Mouse (Mus musculus) lung, adult 18-20 months (tissue): ENCODE results near the gene Ankrd31.

Experiments
- DNase-seq, 2 experiments: peaks; one replicate each; pipeline ENCODE4 v3.0.0; 2022; ENCODE audit warnings: mixed read lengths in 2 of 2

Gene Ankrd31

DNA sequence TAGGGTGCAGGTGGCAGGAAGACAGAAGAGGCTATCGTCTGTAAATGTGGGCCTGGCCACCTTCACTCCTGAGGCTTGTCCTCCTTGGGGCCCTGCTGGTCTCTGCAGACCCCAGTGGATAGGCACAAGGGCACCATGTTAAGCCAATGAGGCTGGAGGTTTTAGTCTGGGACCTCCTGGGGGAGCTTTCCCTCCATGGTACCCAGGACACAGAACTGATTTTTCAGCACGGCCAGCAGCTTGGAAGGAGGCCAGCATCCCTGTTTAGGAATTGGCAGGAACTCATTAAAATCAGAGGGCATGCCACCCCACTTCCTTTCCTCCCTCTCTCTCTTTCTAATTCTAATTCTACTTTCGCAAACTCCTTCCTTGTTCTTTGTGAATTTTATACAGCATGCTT is 195.5 kb downstream of the Ankrd31 start:
- no peak for DNase-seq

DNA sequence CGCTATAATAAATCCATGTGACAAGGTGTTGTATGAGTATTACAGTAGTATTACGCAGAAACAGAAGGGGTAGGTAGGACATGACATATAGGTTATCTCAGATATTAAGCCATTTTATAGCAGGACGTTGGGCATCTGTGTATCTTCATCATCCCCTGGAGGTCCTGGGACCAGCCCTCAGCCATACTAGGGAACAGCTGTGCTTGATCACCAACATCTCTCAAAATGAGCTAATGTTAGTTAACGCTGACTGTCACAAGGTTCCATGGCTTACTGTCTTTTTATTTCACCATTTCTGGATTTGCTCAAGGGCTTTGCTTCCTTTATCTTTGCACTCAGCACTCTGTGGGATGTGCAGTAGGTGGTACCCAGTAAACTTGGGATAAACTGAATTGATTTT is 197.7 kb downstream of the Ankrd31 start:
- no peak for DNase-seq

DNA sequence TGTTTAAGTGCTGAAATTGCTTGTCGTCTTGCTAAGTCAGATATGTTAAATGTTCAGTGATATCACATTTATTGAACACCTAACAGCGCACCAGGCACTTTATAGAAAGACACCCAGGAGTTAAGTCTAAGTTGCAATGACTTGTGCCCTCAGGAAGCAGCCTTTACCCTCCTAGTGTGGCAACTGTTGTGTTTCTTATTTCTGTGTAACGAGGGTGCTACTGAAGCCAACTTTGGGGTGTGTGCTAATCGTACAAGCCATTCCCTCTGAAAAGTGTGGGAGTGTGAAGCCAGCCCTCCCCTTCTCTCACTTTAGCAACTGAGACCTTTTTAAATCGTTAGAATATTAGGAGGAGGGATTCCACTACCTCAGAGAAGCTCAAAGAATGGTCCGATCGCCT is 199.7 kb downstream of the Ankrd31 start:
- DNase-seq: no peak

DNA sequence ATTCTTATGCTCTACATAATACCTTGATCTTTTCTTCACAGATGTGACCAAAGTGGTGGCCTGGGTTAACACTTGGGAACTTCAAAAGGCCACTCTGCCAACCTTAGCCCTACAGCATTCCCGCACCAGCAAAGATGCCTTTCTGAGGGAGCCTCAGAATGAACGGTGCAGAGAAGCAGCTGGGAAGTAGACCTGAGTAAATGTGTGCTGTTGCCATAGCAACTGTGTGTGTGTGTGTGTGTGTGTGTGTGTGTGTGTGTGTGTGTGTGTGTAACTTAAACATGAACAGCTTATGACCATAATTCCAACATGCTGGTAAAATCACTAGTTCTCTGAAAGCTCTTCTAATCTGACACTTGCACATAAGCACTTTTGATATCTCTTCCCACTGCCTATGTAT is 203.8 kb downstream of the Ankrd31 start:
- DNase-seq: no peak

DNA sequence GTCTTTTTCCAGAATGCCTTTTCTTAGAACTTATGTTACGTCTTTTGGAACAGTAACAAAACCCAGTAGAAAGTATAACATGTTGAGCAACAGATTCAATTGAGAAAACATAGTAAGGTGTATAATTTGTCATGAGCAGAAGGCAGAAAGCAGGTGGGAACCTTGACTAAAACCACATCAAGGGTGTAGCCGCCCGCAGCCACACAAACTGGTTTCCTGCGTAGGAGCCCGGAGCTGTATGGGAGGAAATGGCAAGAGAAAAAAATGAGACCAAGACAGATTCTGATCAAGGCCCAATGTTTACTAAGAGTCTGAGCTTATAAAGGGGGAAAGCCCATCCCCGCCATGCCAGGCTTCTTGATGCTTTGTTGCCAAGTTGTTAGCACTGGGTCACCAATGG is 208.4 kb downstream of the Ankrd31 start:
- no peak for DNase-seq
